In the genomic region with DNA sequence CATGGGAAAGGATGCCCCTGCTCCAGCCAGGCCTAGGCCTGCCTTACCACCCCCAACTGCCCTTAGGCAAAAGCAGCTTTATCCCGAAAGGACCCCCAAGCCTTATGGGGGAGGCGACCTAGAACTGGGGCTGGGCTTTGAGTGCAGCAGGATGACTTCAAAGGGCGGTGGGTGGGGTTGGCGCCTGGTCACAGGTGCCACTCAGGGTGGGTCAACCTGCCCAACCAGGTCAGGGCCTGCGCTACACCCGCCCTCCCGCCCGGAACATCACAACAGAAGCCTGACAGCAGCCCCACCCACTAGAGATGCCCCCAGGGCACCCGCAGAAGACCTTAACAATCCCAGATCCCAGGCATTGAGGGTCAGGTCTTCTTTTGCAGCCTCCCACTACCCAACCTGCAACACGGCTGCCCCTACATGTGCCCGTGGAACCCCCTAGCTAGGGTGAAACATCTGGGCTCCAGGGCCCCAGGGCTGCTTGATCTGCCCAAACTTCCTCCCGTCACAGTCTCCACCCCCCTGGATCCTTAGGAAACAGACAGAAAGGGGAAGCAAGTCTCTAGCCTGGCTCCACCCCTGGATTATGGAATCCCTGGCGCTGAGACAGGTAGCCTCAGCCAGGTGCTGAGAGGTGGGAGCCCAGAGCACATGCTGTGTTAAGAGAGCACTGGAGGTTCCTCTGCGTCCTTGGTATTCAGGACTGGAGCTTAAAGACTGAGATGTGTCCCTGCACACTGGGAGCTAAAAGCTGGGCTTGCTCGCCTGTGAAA, we compare ENCODE assay signal across 12 mouse cellular contexts. TPM values are rescaled to one million over a fixed set of nuclear protein-coding genes. Genes with fewer than 3 reads are reported as not detected.
DNase-seq lines count a peak whose midpoint lies in the region; ATAC-seq and TF ChIP-seq lines count a peak whose summit lies in the region.
"Had no signal": no experiment of that assay in that cellular context is flagged by ENCODE, and none has a peak within 500 bp of the region (broad histone marks: within the 10 kb centered on the region; RNA-seq: fewer than 3 reads in every experiment).

No protein-coding gene starts in this region.

- ATAC-seq in intestine, embryonic 14.5 days (replicated peaks; ENCODE audit: low FRiP score, low TSS enrichment, low read depth) = 0 out of 2 replicates have a peak, but pooled peaks have one; percentile 20
- no peak for ATAC-seq in intestine, postnatal 0 days
- no peak for ATAC-seq in forebrain, postnatal 0 days
- ATAC-seq in stomach, embryonic 14.5 days (ENCODE audit: insufficient number of reproducible peaks, insufficient read depth, low FRiP score, low read depth) = no peak
- ATAC-seq in activated CD4-positive, CD25-positive, alpha-beta regulatory T cell, adult 4 months = no peak

- H3K4me3 ChIP-seq in intestine, embryonic 14.5 days (ENCODE audit: low read depth, low read length) = no peak overlapping the region
- no peak overlapping the region for H3K4me3 ChIP-seq in intestine, postnatal 0 days (ENCODE audit: low read depth, low read length)
- H3K4me3 ChIP-seq in forebrain, postnatal 0 days (ENCODE audit: low read depth, low read length) = peak overlapping the region; percentile 35
- no peak overlapping the region for H3K4me3 ChIP-seq in lung, adult 2 months (replicated peaks; ENCODE audit: extremely low read depth, low read depth, low read length)
- no peak overlapping the region for H3K4me3 ChIP-seq in stomach, embryonic 14.5 days (ENCODE audit: low read depth, low read length)

- H3K27ac ChIP-seq in intestine, embryonic 14.5 days (ENCODE audit: low read depth) = no peak overlapping the region
- H3K27ac ChIP-seq in intestine, postnatal 0 days (ENCODE audit: low read depth, low read length) = no peak overlapping the region
- H3K27ac ChIP-seq in forebrain, postnatal 0 days (ENCODE audit: low read depth, low read length) = no peak overlapping the region
- H3K27ac ChIP-seq in stomach, embryonic 14.5 days (ENCODE audit: low read length) = peak overlapping the region; percentile 63; the same call in 1 of the 2 replicates

- TF ChIP-seq POLR2A in lung, adult 2 months (IDR thresholded peaks at IDR 0.05; ENCODE audit: borderline replicate concordance, extremely low read depth, low read depth, low read length) = no peak

- H3K4me2 ChIP-seq in intestine, embryonic 14.5 days (ENCODE audit: low read length) = peak overlapping the region; percentile 57
- H3K4me2 ChIP-seq in intestine, postnatal 0 days (replicated peaks; ENCODE audit: low read depth) = no peak overlapping the region
- peak overlapping the region; percentile 74 for H3K4me2 ChIP-seq in forebrain, postnatal 0 days (ENCODE audit: low read depth)
- H3K4me2 ChIP-seq in stomach, embryonic 14.5 days (replicated peaks; ENCODE audit: low read depth, low read length) = peak overlapping the region; percentile 42; the same call in 1 of the 2 replicates

- no peak overlapping the region for H3K9ac ChIP-seq in intestine, embryonic 14.5 days (ENCODE audit: low read length)
- H3K9ac ChIP-seq in intestine, postnatal 0 days (ENCODE audit: low read depth, low read length) = no peak overlapping the region
- peak overlapping the region; percentile 52 for H3K9ac ChIP-seq in forebrain, postnatal 0 days
- no peak overlapping the region for H3K9ac ChIP-seq in stomach, embryonic 14.5 days (replicated peaks; ENCODE audit: low read depth, low read length)

- TF ChIP-seq CTCF in intestine, postnatal 0 days (IDR thresholded peaks at IDR 0.05; ENCODE audit: low read depth) = no peak
- no peak for TF ChIP-seq CTCF in forebrain, postnatal 0 days (IDR thresholded peaks at IDR 0.05; ENCODE audit: low read depth)
- TF ChIP-seq CTCF in lung, adult 2 months (IDR thresholded peaks at IDR 0.05; ENCODE audit: insufficient read depth, low read length) = no peak

- H3K4me1 ChIP-seq in intestine, embryonic 14.5 days (replicated peaks; ENCODE audit: control insufficient read depth, insufficient read depth, low read length) = peaks cover 18% of the 10 kb centered on the region; the same call in 1 of the 2 replicates
- H3K4me1 ChIP-seq in intestine, postnatal 0 days (replicated peaks; ENCODE audit: control insufficient read depth, insufficient read depth, low read length) = no peaks in the 10 kb centered on the region
- H3K4me1 ChIP-seq in forebrain, postnatal 0 days (ENCODE audit: insufficient read depth) = 0 out of 2 replicates have a peak, but pooled peaks cover 6% of the 10 kb centered on the region
- H3K4me1 ChIP-seq in lung, adult 2 months (ENCODE audit: control insufficient read depth, insufficient read depth, low read length) = no peaks in the 10 kb centered on the region; the same call in 1 of the 2 replicates
- peaks cover 7% of the 10 kb centered on the region; the same call in 1 of the 2 replicates for H3K4me1 ChIP-seq in stomach, embryonic 14.5 days (ENCODE audit: control insufficient read depth, insufficient read depth, low read length)

- H3K9me3 ChIP-seq in intestine, embryonic 14.5 days (ENCODE audit: control insufficient read depth, low read length) = no peaks in the 10 kb centered on the region
- H3K9me3 ChIP-seq in intestine, postnatal 0 days (ENCODE audit: control insufficient read depth) = no peaks in the 10 kb centered on the region
- H3K9me3 ChIP-seq in forebrain, postnatal 0 days (ENCODE audit: low read length) = no peaks in the 10 kb centered on the region
- no peaks in the 10 kb centered on the region for H3K9me3 ChIP-seq in stomach, embryonic 14.5 days (ENCODE audit: control insufficient read depth, low read depth, low read length)

- peaks cover 36% of the 10 kb centered on the region for H3K27me3 ChIP-seq in intestine, embryonic 14.5 days (replicated peaks; ENCODE audit: control insufficient read depth, insufficient read depth, low read length)
- H3K27me3 ChIP-seq in intestine, postnatal 0 days (replicated peaks; ENCODE audit: control insufficient read depth, insufficient read depth, low read length) = peaks cover 25% of the 10 kb centered on the region
- peaks cover 6% of the 10 kb centered on the region; the same call in 1 of the 2 replicates for H3K27me3 ChIP-seq in forebrain, postnatal 0 days (ENCODE audit: insufficient read depth, low read length)
- peaks cover 17% of the 10 kb centered on the region for H3K27me3 ChIP-seq in stomach, embryonic 14.5 days (ENCODE audit: control insufficient read depth, insufficient read depth, low read length)

- 19% methylated on average over 15 of the region's 15 CpGs for whole genome bisulfite sequencing in intestine, embryonic 14.5 days
- 25% methylated on average over 15 of the region's 15 CpGs for WGBS in intestine, postnatal 0 days
- WGBS in forebrain, postnatal 0 days = 22% methylated on average over 15 of the region's 15 CpGs
- WGBS in lung, adult 2 months = 28% methylated on average over 15 of the region's 15 CpGs
- WGBS in stomach, embryonic 14.5 days = 18% methylated on average over 15 of the region's 15 CpGs

- H3K36me3 ChIP-seq in intestine, embryonic 14.5 days (ENCODE audit: control insufficient read depth, insufficient read depth, low read length) = no peaks in the 10 kb centered on the region
- H3K36me3 ChIP-seq in intestine, postnatal 0 days (ENCODE audit: control insufficient read depth, insufficient read depth) = no peaks in the 10 kb centered on the region
- no peaks in the 10 kb centered on the region for H3K36me3 ChIP-seq in forebrain, postnatal 0 days (ENCODE audit: insufficient read depth)
- no peaks in the 10 kb centered on the region for H3K36me3 ChIP-seq in stomach, embryonic 14.5 days (ENCODE audit: control insufficient read depth, insufficient read depth, low read length)

- no peak for DNase-seq in intestine, embryonic 14.5 days (ENCODE audit: low spot score)
- DNase-seq in forebrain, postnatal 0 days = no peak
- DNase-seq in lung, adult 2 months = peak; percentile 31
- no peak for DNase-seq in left cerebral cortex, adult 9 months (ENCODE audit: low spot score in 2 of 2)
- DNase-seq in left cerebral cortex, postnatal 10 days (ENCODE audit: extremely low spot score in 1 of 2, low spot score in 2 of 2) = no peak
- DNase-seq: layer of hippocampus, adult 9-11 months had no signal

- intact Hi-C loops in left cerebral cortex, postnatal 10 days (cut with DNase I) = no loop called here

RNA-seq across cellular contexts. Expression of gene Tac4, which starts 37.0 kb away (rescaled TPM):
- 0.14 TPM in 1 of 2 replicates, not detected in the other for polyA plus RNA-seq in intestine, embryonic 14.5 days (2014; fragmentation: Nextera tagmentation; extraction: Ambion mirVana)
- not detected in 2 replicates for polyA plus RNA-seq in intestine, postnatal 0 days (2015; fragmentation: Nextera tagmentation; extraction: Ambion mirVana)
- not detected in 2 replicates for total RNA-seq in forebrain, postnatal 0 days (2014; rRNA removed)
- not detected in 2 replicates for polyA plus RNA-seq in forebrain, postnatal 0 days (2015; fragmentation: Nextera tagmentation; extraction: Ambion mirVana)
- polyA plus RNA-seq in lung, adult 2 months (2012; rRNA removed) = 0.09 and 0.12 TPM in 2 replicates
- 0.48 TPM in 1 of 2 replicates, not detected in the other for polyA plus RNA-seq in stomach, embryonic 14.5 days (2014; fragmentation: Nextera tagmentation; extraction: Ambion mirVana)
- polyA plus RNA-seq in activated CD4-positive, CD25-positive, alpha-beta regulatory T cell, adult 4 months (2017; shearing (Covaris generic)) = not detected
- not detected for total RNA-seq in left cerebral cortex, postnatal 10 days (2021)
- total RNA-seq: adrenal gland, adult 18-20 months; heart, adult 18-20 months had no signal
- polyA plus RNA-seq: cortical plate, adult 2 months had no signal
